Mouse (Mus musculus): ENCODE measurements at regions not wholly inside any gene's neighbourhood (a gene's known extent, or its start where the extent isn't known, plus 50 kb on each side); places are given as distances from the start of the nearest gene placed in this dataset.
"Not testable (repeated sequence)": the region's sequence is repeated elsewhere in the genome, so short reads cannot be mapped to it uniquely, and the experiment has no call there.

GRCm38 (mm10) chr10:110840864-110841263 lies 78.7 kb upstream of the Csrp2 start:
- no peaks in the 10 kb centered on the region for H3K27me3 ChIP-seq (ENCODE audit: insufficient read depth, low read length)
- WGBS: 51% methylated on average over 3 of the region's 3 CpGs
- no peaks in the 10 kb centered on the region for H3K9me3 ChIP-seq (ENCODE audit: low read length)
- peak overlapping the region; percentile 31; the same call in 1 of the 2 replicates for H3K27ac ChIP-seq (ENCODE audit: low read length)
- H3K4me3 ChIP-seq (ENCODE audit: low read length): no peak overlapping the region
- no peak overlapping the region for H3K4me2 ChIP-seq (replicated peaks; ENCODE audit: low read depth, low read length)
- H3K9ac ChIP-seq (replicated peaks; ENCODE audit: low read length): no peak overlapping the region
- ATAC-seq (ENCODE audit: low FRiP score, low TSS enrichment): peak; percentile 57; the same call in 1 of the 2 replicates
- no peaks in the 10 kb centered on the region for H3K36me3 ChIP-seq (ENCODE audit: insufficient read depth, low read length)
- H3K4me1 ChIP-seq (ENCODE audit: insufficient read depth, low read length): no peaks in the 10 kb centered on the region

DNA sequence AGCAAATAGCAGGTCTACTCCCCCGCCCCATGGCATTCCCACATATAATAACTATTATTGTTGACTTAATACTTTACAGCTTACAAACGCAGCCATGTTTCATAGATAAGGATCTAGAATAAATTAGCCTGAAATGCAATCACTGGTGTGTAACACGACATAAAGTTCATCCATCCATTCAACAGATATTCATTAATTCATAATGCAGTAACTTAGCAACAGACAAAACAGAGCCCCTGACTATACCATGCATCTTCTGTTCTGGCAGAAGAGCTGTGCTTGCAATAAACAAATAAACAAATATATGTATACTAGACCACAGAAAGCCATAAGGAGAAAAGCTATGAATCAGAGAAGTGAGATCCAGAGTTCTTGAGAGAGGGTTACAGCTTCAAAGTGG lies 77.9 kb upstream of the Csrp2 start:
- Histone ChIP-seq H3K27ac (ENCODE audit: low read length) (peak overlapping the region; percentile 14), H3K9me3 (ENCODE audit: low read length) (no peaks in the 10 kb centered on the region), H3K4me3 (ENCODE audit: low read length) (no peak overlapping the region), H3K27me3 (ENCODE audit: insufficient read depth, low read length) (no peaks in the 10 kb centered on the region), H3K4me2 (replicated peaks; ENCODE audit: low read depth, low read length) (no peak overlapping the region), H3K36me3 (ENCODE audit: insufficient read depth, low read length) (no peaks in the 10 kb centered on the region), H3K9ac (replicated peaks; ENCODE audit: low read length) (no peak overlapping the region), H3K4me1 (ENCODE audit: insufficient read depth, low read length) (no peaks in the 10 kb centered on the region)
- 56% methylated on average over 3 of the region's 3 CpGs for WGBS
- ATAC-seq (ENCODE audit: low FRiP score, low TSS enrichment): peak; percentile 80; the same call in 1 of the 2 replicates

DNA sequence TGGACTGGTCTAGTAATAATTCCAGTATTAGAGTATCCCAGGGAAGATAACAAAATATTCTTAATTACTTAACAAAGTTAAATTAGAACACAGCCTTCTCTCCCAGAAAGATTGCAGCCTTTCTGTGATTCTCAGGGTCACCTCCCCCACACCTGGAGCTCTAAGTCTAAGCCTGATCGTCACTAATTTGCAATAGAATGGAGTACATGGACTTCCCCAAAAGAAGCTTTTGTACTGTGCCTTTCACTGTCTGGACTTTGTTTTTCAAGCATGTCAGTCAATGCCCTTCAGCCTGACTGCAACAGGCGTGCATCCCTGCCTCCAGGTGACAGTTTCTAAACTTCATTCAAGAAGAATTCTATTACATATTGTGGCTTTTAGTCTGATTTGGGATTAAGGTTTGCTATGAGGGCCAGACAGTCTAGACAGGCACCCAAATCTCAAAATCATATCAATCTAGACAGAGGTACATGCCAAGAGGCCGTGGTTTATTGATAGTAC lies 64.9 kb upstream of the Csrp2 start:
- not testable (repeated sequence) for H3K4me1 ChIP-seq (ENCODE audit: insufficient read depth, low read length); H3K27me3 ChIP-seq (ENCODE audit: insufficient read depth, low read length); H3K27ac ChIP-seq (ENCODE audit: low read length); H3K4me3 ChIP-seq (ENCODE audit: low read length); H3K36me3 ChIP-seq (ENCODE audit: insufficient read depth, low read length); H3K9ac ChIP-seq (replicated peaks; ENCODE audit: low read length); H3K9me3 ChIP-seq (ENCODE audit: low read length); ATAC-seq (ENCODE audit: low FRiP score, low TSS enrichment); H3K4me2 ChIP-seq (replicated peaks; ENCODE audit: low read depth, low read length)
- WGBS: 69% methylated on average over 3 of the region's 3 CpGs

DNA sequence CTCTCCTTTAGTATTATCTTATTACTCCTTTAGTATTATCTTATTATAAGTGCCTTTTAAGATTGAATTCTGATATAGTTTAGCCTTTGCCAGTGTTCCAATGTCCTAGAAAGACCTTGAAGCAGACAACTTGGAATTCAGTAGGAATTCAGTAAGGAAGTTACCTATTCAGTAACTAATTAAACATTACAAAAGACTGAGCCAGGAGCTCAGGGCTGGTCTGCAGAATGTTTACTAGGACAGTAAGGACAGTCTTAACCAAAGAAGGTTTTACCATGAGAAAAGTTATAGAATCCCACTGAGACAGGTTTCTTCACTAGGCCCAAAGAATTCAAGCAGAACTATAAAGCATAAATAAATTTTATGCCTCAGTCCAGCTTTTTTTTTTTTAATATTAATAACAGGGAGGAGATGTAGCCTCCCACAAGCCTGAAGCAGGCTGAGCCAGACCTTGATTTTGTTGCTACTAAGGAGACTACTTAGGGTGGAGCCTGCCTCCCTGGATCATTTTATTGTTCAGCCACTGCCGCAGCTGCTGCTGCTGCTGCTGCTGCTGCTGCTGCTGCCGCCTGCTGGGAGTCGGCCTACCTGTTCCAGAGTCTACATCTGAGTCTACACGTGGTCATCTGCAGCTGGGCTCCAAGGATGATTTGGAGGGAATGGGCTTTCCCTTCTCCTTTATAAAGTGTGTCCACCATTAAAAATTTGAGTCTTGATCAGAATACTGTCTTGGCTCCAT lies 63.8 kb upstream of the Csrp2 start:
- H3K27me3 ChIP-seq (ENCODE audit: insufficient read depth, low read length); H3K27ac ChIP-seq (ENCODE audit: low read length); H3K4me2 ChIP-seq (replicated peaks; ENCODE audit: low read depth, low read length); H3K9ac ChIP-seq (replicated peaks; ENCODE audit: low read length); H3K9me3 ChIP-seq (ENCODE audit: low read length); H3K36me3 ChIP-seq (ENCODE audit: insufficient read depth, low read length); H3K4me3 ChIP-seq (ENCODE audit: low read length); H3K4me1 ChIP-seq (ENCODE audit: insufficient read depth, low read length): not testable (repeated sequence)
- 25% methylated on average over 4 of the region's 4 CpGs for WGBS
- ATAC-seq (ENCODE audit: low FRiP score, low TSS enrichment): peak; percentile 63

DNA sequence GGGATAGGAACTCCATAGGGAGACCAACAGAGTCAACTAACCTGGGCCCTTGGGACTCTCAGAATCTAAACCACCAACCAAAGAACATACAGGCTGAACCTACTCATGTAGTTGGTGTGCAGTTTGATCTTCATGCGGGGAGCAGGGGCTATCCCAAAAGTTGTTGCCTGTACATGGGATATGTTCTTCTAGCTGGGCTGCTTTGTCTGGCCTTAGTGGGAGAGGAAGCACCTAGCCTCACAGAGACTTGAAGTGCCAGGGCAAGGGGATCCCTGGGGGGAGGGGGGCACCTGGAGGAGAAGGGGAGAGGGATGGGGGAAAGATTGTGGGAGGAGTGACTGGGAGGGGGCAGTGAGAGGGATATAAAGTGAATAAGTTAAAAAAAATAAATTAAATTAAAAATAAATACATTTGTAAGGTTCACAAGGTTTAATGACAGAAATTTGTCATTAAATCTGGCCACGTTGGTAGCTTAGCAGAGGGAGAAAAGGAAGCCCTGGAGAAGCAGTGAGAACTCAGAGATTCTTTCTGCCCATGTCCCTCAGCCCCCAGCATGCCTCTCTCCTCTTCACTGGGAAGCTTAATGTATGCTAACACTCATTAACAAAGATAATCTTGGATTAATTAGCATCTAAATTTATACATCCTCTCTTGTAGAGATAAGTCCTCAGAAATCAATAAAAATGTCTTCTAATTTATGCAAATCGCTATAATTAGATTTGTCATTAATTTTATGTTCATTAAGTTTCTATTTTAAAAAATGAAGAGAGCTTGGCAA lies 62.1 kb upstream of the Csrp2 start:
- Histone ChIP-seq H3K9ac (replicated peaks; ENCODE audit: low read length) (no peak overlapping the region), H3K4me2 (replicated peaks; ENCODE audit: low read depth, low read length) (no peak overlapping the region), H3K27ac (ENCODE audit: low read length) (no peak overlapping the region), H3K4me3 (ENCODE audit: low read length) (no peak overlapping the region), H3K4me1 (ENCODE audit: insufficient read depth, low read length) (no peaks in the 10 kb centered on the region), H3K9me3 (ENCODE audit: low read length) (no peaks in the 10 kb centered on the region), H3K36me3 (ENCODE audit: insufficient read depth, low read length) (no peaks in the 10 kb centered on the region), H3K27me3 (ENCODE audit: insufficient read depth, low read length) (no peaks in the 10 kb centered on the region)
- ATAC-seq (ENCODE audit: low FRiP score, low TSS enrichment): no peak
- 69% methylated on average over 3 of the region's 3 CpGs for WGBS

DNA sequence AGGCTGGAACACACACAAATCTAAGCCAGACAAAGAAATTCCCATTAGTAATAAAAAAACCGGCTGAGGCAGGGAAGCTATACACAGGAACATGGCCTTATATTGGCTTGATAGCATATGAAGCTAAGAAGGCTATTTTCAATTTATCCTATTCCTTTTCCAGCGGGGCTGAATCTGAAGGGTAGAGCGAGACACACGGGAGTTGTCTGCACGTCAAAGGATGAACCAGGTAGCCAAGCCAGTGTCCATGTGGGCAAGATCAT lies 61.6 kb upstream of the Csrp2 start:
- H3K4me3 ChIP-seq (ENCODE audit: low read length): no peak overlapping the region
- H3K9ac ChIP-seq (replicated peaks; ENCODE audit: low read length): no peak overlapping the region
- H3K27ac ChIP-seq (ENCODE audit: low read length): no peak overlapping the region
- H3K36me3 ChIP-seq (ENCODE audit: insufficient read depth, low read length): no peaks in the 10 kb centered on the region
- 83% methylated on average over 5 of the region's 5 CpGs for WGBS
- H3K4me1 ChIP-seq (ENCODE audit: insufficient read depth, low read length): no peaks in the 10 kb centered on the region
- H3K9me3 ChIP-seq (ENCODE audit: low read length): no peaks in the 10 kb centered on the region
- no peak for ATAC-seq (ENCODE audit: low FRiP score, low TSS enrichment)
- no peaks in the 10 kb centered on the region for H3K27me3 ChIP-seq (ENCODE audit: insufficient read depth, low read length)
- no peak overlapping the region for H3K4me2 ChIP-seq (replicated peaks; ENCODE audit: low read depth, low read length)

DNA sequence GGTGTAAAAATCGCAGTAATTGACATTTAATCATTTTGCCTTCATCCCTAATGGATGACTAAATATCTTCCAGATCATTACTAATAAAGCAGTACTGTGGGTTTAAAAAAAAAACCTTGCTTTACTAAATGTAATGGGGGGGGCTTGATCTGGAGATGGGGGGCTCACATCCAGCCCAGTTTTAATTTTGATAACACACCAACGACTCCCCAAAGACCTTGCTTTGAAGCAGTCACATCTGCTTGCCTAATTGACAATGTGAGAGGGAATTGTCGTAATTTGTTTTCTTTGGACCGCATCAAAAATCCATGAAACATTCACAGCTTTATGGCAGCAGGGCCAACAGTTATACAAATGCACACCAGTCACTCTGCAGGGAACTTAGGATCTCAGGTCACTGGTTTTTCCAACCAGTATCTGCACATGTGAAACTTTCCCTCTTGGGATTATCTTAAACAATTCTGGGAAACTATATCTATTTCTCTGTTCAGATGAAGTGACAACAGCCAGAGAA lies 61.1 kb upstream of the Csrp2 start:
- no peak overlapping the region for H3K4me2 ChIP-seq (replicated peaks; ENCODE audit: low read depth, low read length)
- no peaks in the 10 kb centered on the region for H3K36me3 ChIP-seq (ENCODE audit: insufficient read depth, low read length)
- no peaks in the 10 kb centered on the region for H3K27me3 ChIP-seq (ENCODE audit: insufficient read depth, low read length)
- H3K4me1 ChIP-seq (ENCODE audit: insufficient read depth, low read length): no peaks in the 10 kb centered on the region
- H3K9ac ChIP-seq (replicated peaks; ENCODE audit: low read length): no peak overlapping the region
- no peak overlapping the region for H3K27ac ChIP-seq (ENCODE audit: low read length)
- no peaks in the 10 kb centered on the region for H3K9me3 ChIP-seq (ENCODE audit: low read length)
- ATAC-seq (ENCODE audit: low FRiP score, low TSS enrichment): no peak
- no peak overlapping the region for H3K4me3 ChIP-seq (ENCODE audit: low read length)
- 62% methylated on average over 4 of the region's 4 CpGs for WGBS

- WGBS: 85% methylated on average over 1 of the region's 1 CpGs
Observed at GRCm38 (mm10) chr10:110859307-110859706, 60.3 kb upstream of the Csrp2 start.

More at GRCm38 (mm10) chr10:110859307-110859706, 60.3 kb upstream of the Csrp2 start:
- no peaks in the 10 kb centered on the region for H3K9me3 ChIP-seq (ENCODE audit: low read length)
- H3K9ac ChIP-seq (replicated peaks; ENCODE audit: low read length): no peak overlapping the region
- no peak for ATAC-seq (ENCODE audit: low FRiP score, low TSS enrichment)
- H3K36me3 ChIP-seq (ENCODE audit: insufficient read depth, low read length): no peaks in the 10 kb centered on the region
- H3K4me1 ChIP-seq (ENCODE audit: insufficient read depth, low read length): no peaks in the 10 kb centered on the region
- H3K27ac ChIP-seq (ENCODE audit: low read length): no peak overlapping the region
- no peaks in the 10 kb centered on the region for H3K27me3 ChIP-seq (ENCODE audit: insufficient read depth, low read length)
- H3K4me2 ChIP-seq (replicated peaks; ENCODE audit: low read depth, low read length): no peak overlapping the region
- H3K4me3 ChIP-seq (ENCODE audit: low read length): no peak overlapping the region

All from kidney, embryonic 16.5 days (tissue).